Mouse (Mus musculus): ENCODE results near the gene Tspan18. TPM values are rescaled to one million over a fixed set of nuclear protein-coding genes. Genes with fewer than 3 reads are reported as not detected.

Gene Tspan18
- polyA plus RNA-seq, 1 experiment from 2014 or later = 0.07 TPM

DNA sequence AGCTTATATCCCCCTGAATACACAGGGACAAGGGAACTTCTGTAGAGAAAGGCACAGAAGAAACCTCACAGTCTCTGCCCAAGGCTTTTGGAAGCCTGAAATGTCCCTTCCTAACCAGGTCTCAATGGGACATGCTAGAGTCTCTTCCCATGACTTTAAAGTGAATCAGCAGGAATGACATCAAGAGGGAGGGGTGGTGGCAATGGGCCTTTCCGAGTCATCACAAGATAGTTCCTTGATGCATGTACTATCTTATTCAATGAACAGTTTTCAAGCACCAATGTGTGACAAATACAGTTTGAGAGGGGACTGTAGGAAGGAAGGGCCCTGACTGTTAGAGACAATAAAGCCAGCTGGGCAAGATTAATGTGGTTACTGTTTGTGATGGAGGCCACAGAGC lies 20.3 kb upstream of the Tspan18 start:
- Histone ChIP-seq H3K27ac (no peak overlapping the region), H3K36me3 (ENCODE audit: inconsistent target) (no peaks in the 10 kb centered on the region), H3K79me2 (ENCODE audit: inconsistent target) (no peaks in the 10 kb centered on the region), H3K4me3 (ENCODE audit: inconsistent target) (no peak overlapping the region)
- 100% methylated on average over 1 of the region's 1 CpGs for WGBS (ENCODE audit: missing documents)

DNA sequence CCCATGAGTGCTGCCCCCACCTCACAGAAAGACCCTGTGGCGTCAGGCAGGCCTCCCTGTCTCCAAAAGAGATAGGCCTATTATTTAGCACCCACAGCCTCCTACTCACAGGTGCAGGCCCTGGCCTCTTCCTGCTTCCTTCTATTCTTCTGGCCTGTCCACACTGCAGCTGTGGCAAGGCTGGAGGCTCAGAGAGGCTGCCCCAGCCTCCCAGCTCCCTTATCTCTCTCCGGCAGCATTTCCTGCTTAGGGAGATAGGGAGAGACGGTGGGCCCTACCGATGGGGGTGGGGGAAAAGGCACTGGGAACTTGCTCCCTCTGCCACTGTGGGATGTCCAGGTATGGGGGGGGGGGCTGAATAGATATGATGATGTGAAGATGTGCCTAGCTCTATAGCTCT lies 19.4 kb upstream of the Tspan18 start:
- no peaks in the 10 kb centered on the region for H3K79me2 ChIP-seq (ENCODE audit: inconsistent target)
- no peak overlapping the region for H3K27ac ChIP-seq
- no peak overlapping the region for H3K4me3 ChIP-seq (ENCODE audit: inconsistent target)
- 44% methylated on average over 4 of the region's 4 CpGs for WGBS (ENCODE audit: missing documents)
- H3K36me3 ChIP-seq (ENCODE audit: inconsistent target) = no peaks in the 10 kb centered on the region

DNA sequence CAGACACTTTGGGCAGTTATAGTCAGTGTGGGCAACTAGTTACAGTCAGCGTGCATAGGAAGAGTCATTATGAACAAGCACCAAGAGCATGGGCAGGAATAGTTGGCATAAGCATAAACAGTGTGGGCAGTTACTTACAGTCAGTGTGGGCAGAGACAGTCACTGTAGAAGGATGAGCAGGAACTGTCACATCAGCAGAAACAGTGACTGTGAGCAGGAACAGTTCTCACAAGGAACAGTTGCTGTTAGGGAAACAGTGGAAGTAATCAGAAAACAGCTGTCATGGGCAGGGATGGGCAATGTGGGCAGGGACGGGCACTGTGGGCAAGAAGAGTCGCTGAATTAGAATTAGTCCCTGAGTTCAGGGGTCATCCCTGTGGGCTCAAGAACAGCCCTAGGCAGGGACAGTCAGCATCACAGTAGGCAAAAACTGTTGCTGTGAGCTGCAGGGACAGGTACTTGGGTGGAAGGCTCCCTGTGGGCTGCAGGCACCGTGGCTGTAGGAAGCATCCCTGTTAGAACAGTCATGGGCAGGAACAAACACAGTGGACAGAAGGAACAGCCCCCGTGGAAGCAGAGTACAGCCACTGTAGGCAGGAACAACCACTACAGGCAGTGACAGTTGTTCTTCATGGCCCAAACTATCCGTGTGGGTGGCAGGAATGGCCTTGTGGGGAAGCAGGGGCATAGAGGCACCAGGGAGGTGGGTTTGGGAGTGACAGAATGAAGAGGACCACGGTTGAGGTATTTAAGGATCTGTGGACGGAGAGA lies 18.8 kb upstream of the Tspan18 start:
- Histone ChIP-seq H3K27ac (no peak overlapping the region), H3K36me3 (ENCODE audit: inconsistent target) (no peaks in the 10 kb centered on the region), H3K79me2 (ENCODE audit: inconsistent target) (no peaks in the 10 kb centered on the region), H3K4me3 (ENCODE audit: inconsistent target) (no peak overlapping the region)
- WGBS (ENCODE audit: missing documents) = 63% methylated on average over 8 of the region's 8 CpGs

DNA sequence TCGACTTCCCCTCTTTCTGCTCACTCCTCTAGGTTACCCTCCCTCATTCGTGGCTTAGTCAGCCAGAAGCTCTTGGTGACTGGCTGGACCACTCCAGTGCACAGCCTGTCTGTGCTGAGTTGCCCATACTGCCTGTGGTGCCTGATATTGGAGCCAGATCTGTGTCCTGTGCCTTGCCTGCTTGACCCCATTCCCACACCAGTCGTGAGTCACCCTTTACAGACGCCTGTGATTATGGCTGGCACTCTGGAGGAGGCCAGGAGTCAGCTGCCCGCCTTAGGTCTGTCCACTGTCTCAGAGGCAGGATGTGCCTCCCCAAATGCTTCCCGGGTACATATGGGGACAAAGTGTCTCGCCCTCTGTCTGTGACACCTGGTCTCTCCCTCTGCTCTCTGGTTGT lies 17.0 kb upstream of the Tspan18 start:
- H3K4me3 ChIP-seq (ENCODE audit: inconsistent target) = no peak overlapping the region
- H3K27ac ChIP-seq = no peak overlapping the region
- H3K79me2 ChIP-seq (ENCODE audit: inconsistent target) = no peaks in the 10 kb centered on the region
- 64% methylated on average over 7 of the region's 7 CpGs for WGBS (ENCODE audit: missing documents)
- H3K36me3 ChIP-seq (ENCODE audit: inconsistent target) = no peaks in the 10 kb centered on the region

DNA sequence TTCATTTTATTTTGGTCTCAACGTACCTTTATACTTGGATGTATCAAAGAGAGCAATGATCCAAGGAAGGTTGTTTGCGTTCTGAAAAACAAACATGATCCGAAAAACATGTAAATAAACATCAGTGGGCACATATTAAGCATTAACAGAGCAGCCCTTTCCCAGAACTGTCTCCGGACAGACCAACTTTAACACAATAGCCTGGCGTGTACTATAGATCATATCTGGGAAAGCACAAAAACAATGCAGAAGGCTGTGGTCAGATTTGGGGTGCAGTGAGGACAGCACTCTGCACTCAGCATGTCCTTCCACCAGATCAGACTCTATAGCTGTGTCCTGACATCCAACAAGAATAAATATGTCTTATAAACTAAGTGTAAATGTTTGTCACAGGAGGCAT lies 12.7 kb upstream of the Tspan18 start:
- Histone ChIP-seq H3K36me3 (ENCODE audit: inconsistent target) (no peaks in the 10 kb centered on the region), H3K27ac (no peak overlapping the region), H3K4me3 (ENCODE audit: inconsistent target) (no peak overlapping the region), H3K79me2 (ENCODE audit: inconsistent target) (no peaks in the 10 kb centered on the region)
- WGBS (ENCODE audit: missing documents) = 93% methylated on average over 5 of the region's 5 CpGs

DNA sequence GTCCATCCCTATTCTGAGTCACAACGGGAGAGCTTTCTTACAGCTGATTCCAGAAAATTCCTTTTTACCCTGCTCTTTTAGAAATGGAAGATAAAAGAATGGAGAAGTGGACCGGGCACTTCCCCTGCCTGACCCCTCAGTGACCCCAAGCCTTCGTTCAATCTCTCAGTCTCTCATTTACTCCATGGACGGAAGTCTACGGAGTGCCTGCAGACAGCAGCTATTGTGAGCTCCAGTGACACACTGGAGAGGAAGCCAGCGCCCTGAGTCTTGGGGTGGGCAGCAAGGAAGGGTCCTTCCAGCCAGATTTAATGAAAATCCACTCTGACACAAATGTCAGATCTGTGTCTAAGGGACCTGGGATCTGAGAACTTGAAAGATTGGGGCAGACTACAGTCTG lies 12.3 kb upstream of the Tspan18 start:
- WGBS (ENCODE audit: missing documents) = 56% methylated on average over 6 of the region's 6 CpGs
- no peak overlapping the region for H3K27ac ChIP-seq
- H3K79me2 ChIP-seq (ENCODE audit: inconsistent target) = no peaks in the 10 kb centered on the region
- H3K4me3 ChIP-seq (ENCODE audit: inconsistent target) = no peak overlapping the region
- H3K36me3 ChIP-seq (ENCODE audit: inconsistent target) = no peaks in the 10 kb centered on the region

DNA sequence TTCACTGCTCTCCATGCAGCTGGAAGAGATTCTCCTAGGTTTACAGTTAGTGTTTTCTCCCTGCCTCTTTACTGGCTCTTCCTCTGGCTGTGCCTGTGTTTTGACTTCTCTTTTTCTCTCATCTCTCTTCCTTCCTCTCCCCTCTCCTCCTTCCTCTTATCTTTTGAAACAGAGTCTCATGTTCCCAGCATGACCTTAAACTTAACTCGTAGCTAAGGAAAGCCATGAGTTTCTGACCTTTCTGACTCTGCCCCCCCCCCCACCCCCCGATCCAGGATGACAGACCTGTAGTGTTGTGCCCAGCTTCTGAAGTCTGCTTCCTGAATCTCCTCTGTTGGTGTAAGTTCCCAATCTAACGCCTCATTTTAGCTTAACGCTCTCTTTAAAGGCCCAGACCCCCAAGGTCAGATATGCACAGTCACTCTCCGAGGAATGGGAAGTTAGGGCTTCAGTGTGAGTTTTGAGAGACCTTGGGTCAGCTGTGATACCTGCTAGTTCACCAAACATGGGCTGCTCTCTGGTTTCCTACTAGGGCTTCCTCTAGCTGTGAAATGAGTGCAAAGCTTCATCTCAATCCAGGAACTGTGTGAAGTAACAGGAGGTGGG lies 11.5 kb upstream of the Tspan18 start:
- WGBS (ENCODE audit: missing documents) = 1% methylated on average over 5 of the region's 5 CpGs
- Histone ChIP-seq H3K79me2 (ENCODE audit: inconsistent target) (no peaks in the 10 kb centered on the region), H3K27ac (no peak overlapping the region), H3K36me3 (ENCODE audit: inconsistent target) (no peaks in the 10 kb centered on the region), H3K4me3 (ENCODE audit: inconsistent target) (no peak overlapping the region)

DNA sequence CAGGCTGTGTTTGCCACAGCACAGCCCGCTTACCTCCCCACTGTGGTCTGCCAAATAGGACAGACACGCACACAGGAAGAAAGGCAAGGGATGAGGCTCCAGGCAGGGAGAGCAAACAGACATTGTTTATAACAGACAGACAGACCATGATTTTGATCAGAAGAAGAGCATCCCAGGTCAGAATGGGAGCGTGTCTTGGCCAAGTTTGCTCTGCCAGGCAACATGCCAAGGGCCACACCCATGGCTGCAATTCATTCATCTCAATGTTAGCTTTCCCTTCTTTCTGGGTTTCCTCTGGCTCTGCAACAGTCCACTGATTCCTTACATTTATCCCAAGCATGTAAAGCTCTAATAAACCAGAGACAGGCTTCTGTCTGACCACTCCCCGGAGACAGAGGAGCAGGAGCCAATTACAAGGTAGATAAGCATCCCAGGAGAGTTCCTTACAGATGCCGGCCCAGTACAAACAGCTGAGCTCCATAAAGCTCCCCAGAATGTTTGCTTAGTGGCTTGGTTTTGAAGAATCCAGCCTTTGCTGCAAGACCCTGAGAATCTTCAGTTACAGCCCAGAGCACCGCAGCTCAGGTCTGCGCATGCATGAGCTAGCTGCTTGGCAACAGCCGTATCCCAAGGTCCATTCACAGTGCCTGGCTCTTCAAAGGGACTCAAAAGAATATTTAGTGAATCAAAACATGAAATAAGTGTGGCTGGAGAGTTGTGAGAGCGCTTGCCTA lies 5.2 kb upstream of the Tspan18 start:
- Histone ChIP-seq H3K4me3 (ENCODE audit: inconsistent target) (no peak overlapping the region), H3K36me3 (ENCODE audit: inconsistent target) (no peaks in the 10 kb centered on the region), H3K27ac (no peak overlapping the region), H3K79me2 (ENCODE audit: inconsistent target) (no peaks in the 10 kb centered on the region)
- WGBS (ENCODE audit: missing documents) = 88% methylated on average over 9 of the region's 9 CpGs

DNA sequence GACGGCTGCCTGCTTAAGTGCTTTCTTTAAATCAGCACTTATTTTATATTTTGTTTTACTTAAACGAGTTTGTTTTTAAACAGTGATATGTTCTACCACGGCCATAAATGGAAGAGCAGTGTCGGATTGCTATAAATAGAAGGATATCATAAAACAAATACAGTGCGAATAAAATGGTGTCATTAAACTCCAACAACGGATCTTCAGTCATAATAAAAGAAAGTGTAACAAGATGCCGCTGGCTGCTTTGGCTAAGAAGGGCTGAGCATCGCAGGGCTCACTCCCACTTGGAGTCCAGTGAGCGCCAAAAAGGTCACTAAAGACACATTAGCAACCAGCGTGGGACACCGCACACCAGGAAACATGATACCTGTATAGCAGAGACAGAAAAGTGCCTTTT lies 1.7 kb upstream of the Tspan18 start:
- no peak overlapping the region for H3K4me3 ChIP-seq (ENCODE audit: inconsistent target)
- no peaks in the 10 kb centered on the region for H3K36me3 ChIP-seq (ENCODE audit: inconsistent target)
- H3K27ac ChIP-seq = no peak overlapping the region
- 95% methylated on average over 11 of the region's 11 CpGs for WGBS (ENCODE audit: missing documents)
- H3K79me2 ChIP-seq (ENCODE audit: inconsistent target) = no peaks in the 10 kb centered on the region

DNA sequence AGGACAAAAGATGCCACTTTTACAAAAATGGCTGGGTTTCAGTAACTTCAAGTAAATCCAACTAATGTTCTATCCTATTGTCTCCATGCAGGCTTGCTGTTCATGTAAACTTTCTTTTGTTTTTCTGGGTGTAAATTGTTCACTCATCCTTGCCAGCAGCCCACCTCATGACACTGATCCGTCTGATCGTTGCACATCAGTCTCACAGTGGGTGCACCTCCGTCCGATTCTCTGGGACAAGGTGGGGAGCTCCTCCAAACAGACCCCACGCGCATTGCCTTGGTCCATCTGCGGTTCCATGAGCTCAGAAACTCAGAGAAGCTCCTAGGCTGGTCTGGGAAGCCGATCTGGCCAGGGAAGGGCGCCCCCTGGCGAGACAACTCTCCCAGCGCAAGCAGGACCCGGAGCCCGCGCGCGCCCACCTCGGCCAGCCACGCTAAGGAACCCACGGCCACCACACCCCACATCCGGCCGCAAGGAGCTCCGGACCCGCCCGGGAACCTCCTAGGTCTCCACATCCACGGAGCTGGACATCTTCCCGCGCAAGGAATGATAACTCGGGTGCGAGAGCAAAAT lies 976 bp downstream of the Tspan18 start:
- Histone ChIP-seq H3K27ac (no peak overlapping the region), H3K4me3 (ENCODE audit: inconsistent target) (no peak overlapping the region), H3K36me3 (ENCODE audit: inconsistent target) (no peaks in the 10 kb centered on the region), H3K79me2 (ENCODE audit: inconsistent target) (no peaks in the 10 kb centered on the region)
- WGBS (ENCODE audit: missing documents) = 2% methylated on average over 29 of the region's 29 CpGs

DNA sequence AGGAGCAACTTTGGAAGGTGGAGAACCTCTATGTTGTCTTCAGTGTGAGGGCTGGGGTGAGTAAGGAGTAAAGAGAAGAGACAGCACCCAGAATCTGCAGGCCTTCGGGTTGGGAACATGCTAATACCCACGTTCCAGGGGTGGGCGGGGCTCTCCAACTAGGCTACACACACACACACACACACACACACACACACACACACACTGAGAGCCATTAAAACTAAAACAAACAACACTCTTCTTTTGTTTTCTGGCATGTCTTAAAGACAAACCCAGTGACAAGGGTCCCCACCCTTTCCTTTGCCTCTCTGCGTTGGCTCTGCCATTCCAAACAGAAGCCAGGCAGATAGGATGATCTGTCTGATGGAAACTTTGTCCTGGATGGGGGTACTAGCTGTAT lies 2.0 kb downstream of the Tspan18 start:
- H3K27ac ChIP-seq = no peak overlapping the region
- no peak overlapping the region for H3K4me3 ChIP-seq (ENCODE audit: inconsistent target)
- 85% methylated on average over 3 of the region's 4 CpGs for WGBS (ENCODE audit: missing documents)
- H3K79me2 ChIP-seq (ENCODE audit: inconsistent target) = no peaks in the 10 kb centered on the region
- no peaks in the 10 kb centered on the region for H3K36me3 ChIP-seq (ENCODE audit: inconsistent target)

DNA sequence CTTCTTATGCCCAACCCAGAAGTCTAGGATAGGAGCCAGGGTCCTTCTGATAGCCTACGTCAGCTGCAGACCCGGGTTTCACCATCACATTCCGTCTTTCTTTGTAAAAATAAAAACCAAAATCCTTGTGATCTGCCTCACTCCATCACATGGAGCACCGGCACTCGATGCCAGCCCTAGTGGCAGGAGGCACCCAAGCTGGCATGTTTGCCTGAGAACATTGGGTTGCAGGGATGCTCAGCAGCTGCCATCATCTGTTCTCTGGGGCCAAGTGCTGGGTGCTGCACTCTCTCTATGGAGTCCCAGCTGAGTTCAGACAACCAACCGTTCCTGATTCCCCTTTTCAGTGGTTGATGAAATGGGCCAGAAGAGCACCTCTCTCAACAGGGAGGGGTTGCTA lies 3.2 kb downstream of the Tspan18 start:
- no peak overlapping the region for H3K4me3 ChIP-seq (ENCODE audit: inconsistent target)
- WGBS (ENCODE audit: missing documents) = 84% methylated on average over 6 of the region's 6 CpGs
- no peaks in the 10 kb centered on the region for H3K36me3 ChIP-seq (ENCODE audit: inconsistent target)
- H3K79me2 ChIP-seq (ENCODE audit: inconsistent target) = no peaks in the 10 kb centered on the region
- H3K27ac ChIP-seq = no peak overlapping the region

DNA sequence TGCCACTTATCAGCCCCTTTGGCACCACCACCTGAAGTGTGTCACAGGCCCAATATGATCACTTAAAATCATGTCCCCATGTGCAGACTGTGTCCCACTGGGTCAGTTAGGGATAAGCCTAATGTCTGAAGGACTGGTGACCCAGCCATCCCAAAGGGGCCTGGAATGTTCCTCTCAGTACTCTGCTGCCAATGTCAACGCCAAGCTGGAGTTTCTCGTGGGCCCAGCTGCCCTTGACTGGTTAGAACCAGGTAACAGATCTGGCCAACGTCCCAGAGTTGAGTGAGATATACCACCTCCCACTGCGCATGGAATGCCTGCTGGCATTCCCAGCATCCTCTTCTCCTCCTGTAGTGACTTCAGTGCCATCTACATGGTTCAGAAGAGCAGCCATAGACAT lies 5.2 kb downstream of the Tspan18 start:
- Histone ChIP-seq H3K79me2 (ENCODE audit: inconsistent target) (no peaks in the 10 kb centered on the region), H3K27ac (no peak overlapping the region), H3K4me3 (ENCODE audit: inconsistent target) (no peak overlapping the region), H3K36me3 (ENCODE audit: inconsistent target) (no peaks in the 10 kb centered on the region)
- 97% methylated on average over 4 of the region's 4 CpGs for WGBS (ENCODE audit: missing documents)

DNA sequence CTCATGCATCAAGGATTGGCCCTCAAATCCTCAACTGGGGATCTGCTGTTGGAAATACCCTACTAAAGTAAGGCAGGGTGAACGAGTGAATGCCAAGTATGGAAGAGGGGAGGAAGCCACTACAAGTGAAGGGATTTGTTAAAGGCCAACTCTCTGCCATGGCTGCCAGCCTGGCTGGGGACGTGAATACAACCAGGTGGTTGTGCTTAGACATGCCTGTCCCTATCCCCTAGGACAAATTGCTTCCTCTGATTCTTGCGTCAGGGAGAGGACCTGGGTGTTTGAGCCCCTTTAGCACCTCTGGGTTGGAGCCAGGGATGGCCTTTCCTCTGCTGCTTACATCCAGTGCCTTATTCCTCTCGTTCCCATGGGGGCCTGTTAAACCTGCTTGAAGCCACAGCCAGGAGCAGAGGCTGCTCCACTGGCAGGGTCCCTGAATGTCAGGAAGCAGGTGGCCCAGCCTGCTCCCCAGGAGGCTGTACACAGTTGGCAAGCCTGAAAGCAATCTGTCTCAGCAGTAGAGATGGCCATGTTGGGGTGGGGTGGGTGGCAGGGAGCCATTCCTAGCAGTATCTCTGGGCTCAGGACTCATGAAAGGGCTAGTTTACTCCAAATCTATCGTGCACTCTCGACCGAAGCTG lies 6.3 kb downstream of the Tspan18 start:
- WGBS (ENCODE audit: missing documents) = 87% methylated on average over 7 of the region's 7 CpGs
- Histone ChIP-seq H3K36me3 (ENCODE audit: inconsistent target) (no peaks in the 10 kb centered on the region), H3K79me2 (ENCODE audit: inconsistent target) (no peaks in the 10 kb centered on the region)

More for the DNA sequence above, 6.3 kb downstream of the Tspan18 start:
- H3K27ac ChIP-seq = no peak overlapping the region
- no peak overlapping the region for H3K4me3 ChIP-seq (ENCODE audit: inconsistent target)

Data from macrophage (primary cell).